Mouse (Mus musculus) C2C12 (cell line): ENCODE results near the gene Apobec3.

Experiments used
- CEBPB ChIP-seq: IDR thresholded peaks from one replicate; pipeline ENCODE4 v1.6.1; 2011; ENCODE audit warnings: low read depth, mild to moderate bottlenecking, control low read depth, moderate library complexity
- CTCF ChIP-seq: IDR thresholded peaks from one replicate; pipeline ENCODE4 v1.5.1; 2011; ENCODE audit not compliant: control insufficient read depth, insufficient read depth, insufficient read length
- MAX ChIP-seq: IDR thresholded peaks from one replicate; pipeline ENCODE4 v1.6.1; 2011; ENCODE audit warnings: mild to moderate bottlenecking, control low read depth
- MYOD1 ChIP-seq: IDR thresholded peaks from one replicate; pipeline ENCODE4 v1.6.1; 2011; ENCODE audit warnings: low read depth; ENCODE audit not compliant: control insufficient read depth, insufficient read length
- MYOG ChIP-seq: IDR thresholded peaks from one replicate; pipeline ENCODE4 v1.6.1; 2011; ENCODE audit not compliant: control insufficient read depth, insufficient read length; ENCODE audit errors: extremely low read depth
- USF1 ChIP-seq: IDR thresholded peaks from one replicate; pipeline ENCODE4 v1.6.1; 2011; ENCODE audit warnings: low read depth, mild to moderate bottlenecking, control low read depth, moderate library complexity

GRCm38 (mm10) chr15:79898988-79899387, 7.5 kb downstream of the Apobec3 start:
- TF ChIP-seq CTCF (no peak), CEBPB (no peak), MAX (no peak), USF1 (no peak), MYOG (no peak), MYOD1 (no peak)
